Mouse (Mus musculus): ENCODE measurements around the gene Nexn. TPM values are rescaled to one million over a fixed set of nuclear protein-coding genes. Genes with fewer than 3 reads are reported as not detected.

Nexn gene
- total RNA-seq, 1 experiment, result 3.1 TPM

DNA sequence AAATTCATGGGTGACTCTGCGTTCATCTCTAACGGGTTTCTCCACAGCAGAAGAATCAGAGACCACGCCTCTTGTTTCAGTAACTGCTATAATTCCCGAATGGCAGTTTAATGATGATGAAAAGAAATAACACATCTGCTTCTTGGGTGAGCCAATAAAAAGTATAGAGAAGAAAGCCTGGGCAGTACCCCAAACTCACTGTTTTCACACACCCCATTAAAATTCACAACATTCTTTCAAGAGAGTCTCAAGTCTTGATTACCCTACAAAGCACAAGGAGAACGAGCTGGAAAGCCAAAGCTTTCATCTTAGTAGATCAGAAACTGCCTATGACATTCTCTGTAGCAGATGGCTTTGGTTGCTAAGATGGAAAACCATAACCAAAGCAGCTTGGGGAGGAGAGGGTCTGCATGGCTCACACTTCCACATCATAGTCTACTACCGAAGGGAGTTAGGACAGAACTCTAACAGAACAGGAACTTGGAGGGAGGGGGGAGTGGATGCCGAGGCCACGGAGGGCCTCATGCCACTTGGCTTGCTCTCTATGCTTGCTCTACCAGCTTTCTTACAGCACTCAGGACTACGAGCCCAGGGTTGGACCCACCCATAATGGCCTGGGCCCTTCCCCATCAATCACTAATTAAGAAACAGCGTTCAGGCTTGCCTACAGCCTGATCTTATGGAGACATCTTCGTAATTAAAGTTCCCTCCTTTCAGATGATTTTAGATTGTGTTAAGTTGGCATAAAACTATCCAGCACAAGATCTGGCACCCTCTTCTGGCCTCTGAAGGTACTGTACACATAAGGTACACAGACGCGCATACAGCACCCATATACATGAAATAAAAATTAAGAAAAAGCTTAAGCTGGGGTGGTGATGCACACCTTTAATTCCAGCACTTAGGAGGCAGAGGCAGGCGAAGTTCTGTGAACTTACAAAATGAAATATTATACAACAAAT, 34.5 kb upstream of the Nexn start:
- Histone ChIP-seq H3K36me3 (ENCODE audit: control insufficient read depth, insufficient read depth, low read length, poor library complexity, severe bottlenecking) (peaks cover 13% of the 10 kb centered on the region), H3K27ac (ENCODE audit: insufficient read depth, low read depth, low read length, poor library complexity, severe bottlenecking) (no peak overlapping the region)
- in situ Hi-C loops (cut with MboI; ENCODE audit: low sequenced_read_pairs in 2 of 2, unreplicated experiment in 2 of 2), result no loop called here

DNA sequence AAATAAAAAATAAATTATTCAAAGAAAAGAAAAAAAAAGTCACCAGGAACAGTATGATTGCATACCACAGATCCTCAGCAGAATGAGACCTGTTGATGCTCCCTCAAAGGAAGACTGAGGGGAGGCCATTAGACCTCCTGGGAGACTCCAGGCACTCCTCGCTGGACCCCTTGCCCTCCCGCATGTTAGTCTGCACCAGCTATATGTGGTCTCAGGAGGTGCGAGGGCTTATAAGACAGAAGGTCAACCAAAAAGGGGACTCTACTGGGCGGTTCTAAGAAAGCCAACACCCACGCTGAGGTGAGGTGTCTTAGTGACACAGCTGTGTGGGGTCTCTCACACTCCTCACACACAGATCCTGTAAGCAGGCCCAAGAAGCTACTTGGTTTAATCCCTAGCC, 29.7 kb upstream of the Nexn start:
- in situ Hi-C loops (cut with MboI; ENCODE audit: low sequenced_read_pairs in 2 of 2, unreplicated experiment in 2 of 2), result no loop called here
- DNase-seq (ENCODE audit: low read depth, low spot score), result no peak
- no peak overlapping the region for H3K4me3 ChIP-seq (ENCODE audit: insufficient read depth in 1 of 2, low read depth in 1 of 2, low read length in 2 of 2, poor library complexity in 1 of 2, severe bottlenecking in 1 of 2)
- H3K27ac ChIP-seq (ENCODE audit: insufficient read depth, low read depth, low read length, poor library complexity, severe bottlenecking), result no peak overlapping the region
- no peaks in the 10 kb centered on the region for H3K4me1 ChIP-seq (ENCODE audit: control insufficient read depth in 2 of 2, insufficient read depth in 2 of 2, low read length in 2 of 2, poor library complexity in 1 of 2)
- no peak for TF ChIP-seq CHD2 (IDR thresholded peaks at IDR 0.05; ENCODE audit: low read depth, low read length)
- TF ChIP-seq ZC3H11A (IDR thresholded peaks at IDR 0.05; ENCODE audit: borderline replicate concordance, low read depth, low read length), result no peak
- TF ChIP-seq ZNF384 (IDR thresholded peaks at IDR 0.05; ENCODE audit: low read depth, low read length), result no peak
- no peak for TF ChIP-seq MAFK (IDR thresholded peaks at IDR 0.05; ENCODE audit: insufficient read depth, low read depth, low read length)
- TF ChIP-seq HCFC1 (IDR thresholded peaks at IDR 0.05; ENCODE audit: borderline replicate concordance, insufficient read depth, low read length), result no peak
- H3K9me3 ChIP-seq (ENCODE audit: control insufficient read depth, insufficient read depth, low read depth, low read length), result no peaks in the 10 kb centered on the region
- peaks cover 17% of the 10 kb centered on the region for H3K36me3 ChIP-seq (ENCODE audit: control insufficient read depth, insufficient read depth, low read length, poor library complexity, severe bottlenecking)
- no peak overlapping the region for H3K9ac ChIP-seq (ENCODE audit: insufficient read depth, low read depth, low read length, poor library complexity, severe bottlenecking)

More for the DNA sequence above, 34.5 kb upstream of the Nexn start:
- no peak for DNase-seq (ENCODE audit: low read depth, low spot score)
- Histone ChIP-seq H3K4me3 (ENCODE audit: insufficient read depth in 1 of 2, low read depth in 1 of 2, low read length in 2 of 2, poor library complexity in 1 of 2, severe bottlenecking in 1 of 2) (no peak overlapping the region), H3K4me1 (ENCODE audit: control insufficient read depth in 2 of 2, insufficient read depth in 2 of 2, low read length in 2 of 2, poor library complexity in 1 of 2) (no peaks in the 10 kb centered on the region), H3K9ac (ENCODE audit: insufficient read depth, low read depth, low read length, poor library complexity, severe bottlenecking) (no peak overlapping the region), H3K9me3 (ENCODE audit: control insufficient read depth, insufficient read depth, low read depth, low read length) (no peaks in the 10 kb centered on the region)
- no peak for TF ChIP-seq CHD2 (IDR thresholded peaks at IDR 0.05; ENCODE audit: low read depth, low read length)
- no peak for TF ChIP-seq HCFC1 (IDR thresholded peaks at IDR 0.05; ENCODE audit: borderline replicate concordance, insufficient read depth, low read length)
- TF ChIP-seq MAFK (IDR thresholded peaks at IDR 0.05; ENCODE audit: insufficient read depth, low read depth, low read length), result 0 out of 2 replicates have a peak, but pooled peaks have one; percentile 10

DNA sequence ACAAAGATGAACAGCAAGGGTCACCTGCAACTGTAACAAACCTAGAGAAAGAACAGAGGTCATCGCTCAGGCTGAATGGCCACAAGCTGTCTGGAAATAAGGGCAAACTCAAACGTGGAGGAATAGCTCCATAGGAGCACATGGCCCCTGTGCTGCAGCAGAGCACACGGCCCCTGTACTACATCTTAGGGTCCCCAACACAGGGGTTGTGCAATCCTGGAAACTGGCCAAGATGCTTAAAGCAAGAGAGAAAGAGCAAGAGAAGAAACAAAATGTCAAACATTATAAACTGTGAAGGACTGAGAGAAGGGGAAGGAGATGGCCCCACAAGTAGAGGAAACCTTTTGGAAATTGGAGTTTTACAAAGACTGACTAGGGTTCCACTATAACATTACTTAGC, 28.2 kb upstream of the Nexn start:
- no peak overlapping the region for H3K27ac ChIP-seq (ENCODE audit: insufficient read depth, low read depth, low read length, poor library complexity, severe bottlenecking)
- no peak overlapping the region for H3K4me3 ChIP-seq (ENCODE audit: insufficient read depth in 1 of 2, low read depth in 1 of 2, low read length in 2 of 2, poor library complexity in 1 of 2, severe bottlenecking in 1 of 2)
- no peaks in the 10 kb centered on the region for H3K4me1 ChIP-seq (ENCODE audit: control insufficient read depth in 2 of 2, insufficient read depth in 2 of 2, low read length in 2 of 2, poor library complexity in 1 of 2)
- no peaks in the 10 kb centered on the region for H3K9me3 ChIP-seq (ENCODE audit: control insufficient read depth, insufficient read depth, low read depth, low read length)
- H3K36me3 ChIP-seq (ENCODE audit: control insufficient read depth, insufficient read depth, low read length, poor library complexity, severe bottlenecking), result peaks cover 12% of the 10 kb centered on the region
- DNase-seq (ENCODE audit: low read depth, low spot score), result no peak
- TF ChIP-seq ZC3H11A (IDR thresholded peaks at IDR 0.05; ENCODE audit: borderline replicate concordance, low read depth, low read length), result no peak
- TF ChIP-seq CHD2 (IDR thresholded peaks at IDR 0.05; ENCODE audit: low read depth, low read length), result no peak
- TF ChIP-seq ZNF384 (IDR thresholded peaks at IDR 0.05; ENCODE audit: low read depth, low read length), result no peak
- TF ChIP-seq MAFK (IDR thresholded peaks at IDR 0.05; ENCODE audit: insufficient read depth, low read depth, low read length), result no peak
- TF ChIP-seq HCFC1 (IDR thresholded peaks at IDR 0.05; ENCODE audit: borderline replicate concordance, insufficient read depth, low read length), result no peak
- no peak overlapping the region for H3K9ac ChIP-seq (ENCODE audit: insufficient read depth, low read depth, low read length, poor library complexity, severe bottlenecking)
- in situ Hi-C loops (cut with MboI; ENCODE audit: low sequenced_read_pairs in 2 of 2, unreplicated experiment in 2 of 2), result no loop called here

DNA sequence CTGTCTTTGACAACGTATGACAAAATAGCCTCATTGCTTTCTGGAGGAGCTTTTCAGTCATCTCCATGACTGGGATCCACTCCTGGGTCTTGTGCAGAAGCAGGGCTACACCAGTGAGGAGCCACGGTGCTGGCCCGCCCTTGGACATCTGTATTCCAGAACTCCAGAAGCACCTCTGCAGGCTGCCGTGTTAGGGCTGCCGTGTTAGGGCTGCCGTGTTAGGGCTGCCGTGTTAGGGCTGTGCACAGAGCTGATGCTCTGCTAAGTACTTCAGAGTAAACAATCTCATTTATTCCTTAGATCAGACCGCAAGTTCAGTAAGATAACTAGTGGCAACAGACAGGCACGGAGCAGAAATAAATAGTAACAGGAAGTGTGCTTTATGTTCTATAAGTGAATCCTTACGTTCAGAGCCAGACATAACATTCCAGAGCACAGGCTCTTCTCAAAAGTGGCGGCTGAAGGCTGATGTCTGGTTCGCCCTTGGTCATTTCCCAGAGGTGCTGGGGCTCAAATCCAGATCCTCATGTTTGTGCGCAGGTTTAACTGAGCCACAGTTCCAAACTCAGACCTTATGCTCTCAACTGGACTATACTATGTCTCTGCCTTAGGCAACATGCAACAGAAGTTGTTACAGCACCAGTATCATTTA, 27.5 kb upstream of the Nexn start:
- no peaks in the 10 kb centered on the region for H3K9me3 ChIP-seq (ENCODE audit: control insufficient read depth, insufficient read depth, low read depth, low read length)
- no peak for DNase-seq (ENCODE audit: low read depth, low spot score)
- no peak overlapping the region for H3K4me3 ChIP-seq (ENCODE audit: insufficient read depth in 1 of 2, low read depth in 1 of 2, low read length in 2 of 2, poor library complexity in 1 of 2, severe bottlenecking in 1 of 2)
- peaks cover 12% of the 10 kb centered on the region for H3K36me3 ChIP-seq (ENCODE audit: control insufficient read depth, insufficient read depth, low read length, poor library complexity, severe bottlenecking)
- no peak overlapping the region for H3K9ac ChIP-seq (ENCODE audit: insufficient read depth, low read depth, low read length, poor library complexity, severe bottlenecking)
- TF ChIP-seq MAFK (IDR thresholded peaks at IDR 0.05; ENCODE audit: insufficient read depth, low read depth, low read length) (no peak), ZNF384 (IDR thresholded peaks at IDR 0.05; ENCODE audit: low read depth, low read length) (no peak), CHD2 (IDR thresholded peaks at IDR 0.05; ENCODE audit: low read depth, low read length) (no peak)
- H3K4me1 ChIP-seq (ENCODE audit: control insufficient read depth in 2 of 2, insufficient read depth in 2 of 2, low read length in 2 of 2, poor library complexity in 1 of 2), result no peaks in the 10 kb centered on the region
- in situ Hi-C loops (cut with MboI; ENCODE audit: low sequenced_read_pairs in 2 of 2, unreplicated experiment in 2 of 2), result no loop called here
- H3K27ac ChIP-seq (ENCODE audit: insufficient read depth, low read depth, low read length, poor library complexity, severe bottlenecking), result no peak overlapping the region

Data from ES-E14 (cell line).